Comparison of ENCODE assay signal across 14 mouse cellular contexts in genomic region chr4:41295507-41295906, GRCm38 (mm10).
"Had no signal": no experiment of that assay in that cellular context is flagged by ENCODE, and none has a peak within 500 bp of the region (broad histone marks: within the 10 kb centered on the region; RNA-seq: fewer than 3 reads in every experiment).

No protein-coding gene starts in this region.

- H3K4me3 ChIP-seq: limb, embryonic 12.5 days; megakaryocyte, embryonic 14.5 days; midbrain, embryonic 15.5 days; neural tube, embryonic 12.5 days had no signal

- H3K9me3 ChIP-seq: limb, embryonic 12.5 days; megakaryocyte, embryonic 14.5 days; midbrain, embryonic 15.5 days; neural tube, embryonic 12.5 days had no signal

- H3K4me2 ChIP-seq: limb, embryonic 12.5 days; lung, embryonic 14.5 days; midbrain, embryonic 11.5 days; midbrain, embryonic 15.5 days; neural tube, embryonic 12.5 days had no signal

- DNase-seq: kidney, adult 18-20 months; kidney, postnatal 14 days; liver; lung, embryonic 14.5 days; lung, postnatal 10 days; lung, postnatal 4 days; thymus, postnatal 14 days had no signal

- H3K4me1 ChIP-seq: limb, embryonic 12.5 days; midbrain, embryonic 15.5 days; neural tube, embryonic 12.5 days had no signal

- ATAC-seq: midbrain, embryonic 15.5 days had no signal

- H3K27ac ChIP-seq: limb, embryonic 12.5 days; liver, embryonic 14.5 days; midbrain, embryonic 15.5 days; neural tube, embryonic 12.5 days; stomach, postnatal 0 days had no signal

- H3K9ac ChIP-seq: limb, embryonic 12.5 days; liver, embryonic 14.5 days; lung, embryonic 14.5 days; midbrain, embryonic 15.5 days; neural tube, embryonic 12.5 days had no signal

- H3K27me3 ChIP-seq: limb, embryonic 12.5 days; megakaryocyte, embryonic 14.5 days; midbrain, embryonic 15.5 days; neural tube, embryonic 12.5 days had no signal
